Mouse (Mus musculus) hematopoietic stem cell, adult 5-6 weeks (primary cell): ENCODE measurements around the gene Ltf. TPM values are rescaled to one million over a fixed set of nuclear protein-coding genes. Genes with fewer than 3 reads are reported as not detected.
A peak's percentile ranks its signal among the peaks of the same experiment; 100 is the strongest.

ENCODE experiments used
- ATAC-seq, 2 experiments: fragments of 125-278 bp in 1 of 2; replicated peaks in 1 of 2; 2 replicates each; pipeline ENCODE4 v1.8.0; 2016 to 2017; ENCODE audit warnings: inconsistent platforms in 2 of 2, mild to moderate bottlenecking in 2 of 2, moderate number of reproducible peaks in 2 of 2, low read depth in 1 of 2, moderate TSS enrichment in 1 of 2; ENCODE audit not compliant: low FRiP score in 2 of 2, poor library complexity in 2 of 2, severe bottlenecking in 2 of 2, insufficient read depth in 1 of 2, low TSS enrichment in 1 of 2
- total RNA-seq: library from RNA; stranded (forward); fragments of 172-1452, 232-1000 nt; gene quantifications from 2 replicates; pipeline ENCODE4 v1.2.3, GENCODE M21; 2017

The Ltf gene
- total RNA-seq, 1 experiment from 2014 or later: 273 TPM

DNA sequence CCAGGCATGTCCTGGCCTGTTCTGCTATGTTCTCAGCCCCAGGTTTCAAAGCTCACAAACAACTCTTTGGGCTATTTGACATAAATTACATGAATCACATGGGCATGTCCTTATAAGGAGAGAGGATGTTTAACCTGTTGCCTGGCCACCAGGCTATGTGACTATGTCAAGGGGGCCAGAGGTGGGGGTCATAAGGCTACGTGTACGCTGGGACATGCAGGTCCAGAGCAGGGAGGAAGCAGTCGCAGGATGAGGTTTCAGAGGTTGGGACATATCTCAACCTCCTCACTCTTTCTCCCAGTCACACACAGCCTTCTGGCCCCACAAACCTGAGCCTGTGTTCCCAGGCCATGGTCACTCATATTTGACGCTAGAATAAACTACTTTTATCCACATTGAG, 48.0 kb downstream of the Ltf start:
- no peak; a peak in 1 of 4 replicates for ATAC-seq

DNA sequence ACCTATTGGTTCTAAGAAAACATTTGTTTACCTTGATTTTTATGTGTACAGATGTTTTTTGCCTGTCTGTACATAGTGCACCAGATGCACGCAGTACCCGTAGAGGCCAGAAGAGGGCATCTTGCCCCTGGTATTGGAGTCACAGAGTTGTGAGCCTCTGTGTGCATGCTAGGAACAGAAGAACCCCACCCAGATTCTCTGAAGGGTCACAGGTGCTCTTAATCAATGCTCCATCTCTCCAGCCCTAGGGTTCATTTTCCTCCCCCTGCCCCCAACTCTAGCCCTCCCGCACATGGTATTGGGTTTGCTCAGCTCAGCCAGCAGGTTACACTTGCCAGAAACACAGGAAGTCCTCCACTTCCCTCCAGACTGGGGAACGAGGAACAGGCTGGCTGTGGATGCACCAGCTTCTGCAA, 51.5 kb downstream of the Ltf start:
- peak; percentile 74 for ATAC-seq

DNA sequence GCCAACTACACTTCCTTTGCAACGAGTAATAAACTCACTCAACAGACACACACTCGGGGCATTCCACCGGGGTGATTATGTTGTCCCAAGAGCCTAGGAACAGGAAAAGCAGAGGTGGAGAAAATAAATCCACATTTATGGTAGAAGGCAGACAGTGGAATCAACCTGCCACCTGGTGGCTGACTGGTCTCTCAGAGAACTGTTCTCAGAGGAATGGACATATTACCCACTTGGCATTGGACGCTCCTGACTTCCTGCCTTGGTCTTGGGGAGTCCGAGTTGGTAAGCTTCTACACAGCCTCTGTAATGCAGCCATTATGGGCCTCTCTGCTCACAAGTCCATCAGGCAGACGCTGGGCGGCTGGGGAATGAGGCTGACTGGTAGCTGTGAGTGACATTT, 53.1 kb downstream of the Ltf start:
- ATAC-seq: peak; percentile 25 to 49; a peak in 1 of 4 replicates

DNA sequence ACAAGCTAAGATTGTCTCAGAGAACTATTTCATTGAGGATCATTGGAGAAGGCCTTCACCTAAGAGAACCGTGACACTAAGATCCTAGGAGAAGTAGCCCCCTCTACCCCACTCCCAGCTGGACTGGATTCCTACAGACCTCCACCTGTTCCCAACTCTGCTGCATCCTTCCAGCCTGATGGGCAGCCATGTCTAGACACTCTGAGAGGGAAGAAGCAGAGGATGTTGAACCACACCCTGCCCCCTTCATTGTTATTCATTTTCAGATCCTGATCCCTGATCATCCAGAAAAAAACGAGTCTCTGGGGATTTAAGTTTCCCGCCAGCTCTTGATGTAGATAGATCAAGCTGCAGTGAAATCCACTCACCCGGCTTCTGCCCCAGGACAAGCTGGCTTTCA, 53.9 kb downstream of the Ltf start:
- no peak for ATAC-seq

DNA sequence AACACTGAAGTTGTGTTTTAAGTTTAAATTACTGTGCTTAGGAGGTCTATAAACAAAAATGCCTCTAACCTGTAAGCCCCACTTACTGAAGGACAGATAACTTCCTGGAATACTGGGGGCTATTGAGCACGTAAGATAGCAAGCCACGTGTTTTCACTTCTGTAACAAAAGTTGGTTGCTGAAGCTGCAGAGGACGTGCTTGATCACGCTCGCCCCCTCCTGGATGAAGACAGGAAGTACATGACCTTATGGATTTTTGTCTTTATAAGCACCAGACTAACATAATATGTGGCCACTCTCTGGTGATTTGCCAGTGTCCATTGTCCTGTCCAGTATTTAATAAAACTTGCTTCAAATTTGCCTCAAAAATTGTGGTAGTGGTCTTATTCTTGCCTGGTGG, 58.7 kb downstream of the Ltf start:
- no peak for ATAC-seq

DNA sequence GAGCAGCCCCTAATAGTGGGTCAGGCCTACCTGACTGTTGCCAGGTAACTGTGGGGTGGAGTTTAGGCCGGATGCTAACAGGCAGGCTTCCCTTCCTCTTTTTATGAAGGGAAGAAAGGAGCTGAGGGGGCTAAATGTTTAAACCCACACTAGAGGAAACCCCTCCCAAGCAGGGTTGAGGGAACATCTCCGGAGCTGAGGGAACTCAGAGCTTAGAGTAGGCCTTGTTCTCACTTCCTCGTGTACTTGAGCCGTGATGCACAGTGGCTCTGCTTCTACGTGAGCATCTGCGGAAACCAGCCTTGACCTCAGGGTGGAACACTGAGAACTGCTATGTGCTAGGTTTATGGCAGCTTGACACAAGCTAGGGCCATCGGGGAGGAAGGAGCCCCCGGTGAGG, 61.7 kb downstream of the Ltf start:
- ATAC-seq: 0 out of 4 replicates have a peak, but pooled peaks have one; percentile 17 to 46

DNA sequence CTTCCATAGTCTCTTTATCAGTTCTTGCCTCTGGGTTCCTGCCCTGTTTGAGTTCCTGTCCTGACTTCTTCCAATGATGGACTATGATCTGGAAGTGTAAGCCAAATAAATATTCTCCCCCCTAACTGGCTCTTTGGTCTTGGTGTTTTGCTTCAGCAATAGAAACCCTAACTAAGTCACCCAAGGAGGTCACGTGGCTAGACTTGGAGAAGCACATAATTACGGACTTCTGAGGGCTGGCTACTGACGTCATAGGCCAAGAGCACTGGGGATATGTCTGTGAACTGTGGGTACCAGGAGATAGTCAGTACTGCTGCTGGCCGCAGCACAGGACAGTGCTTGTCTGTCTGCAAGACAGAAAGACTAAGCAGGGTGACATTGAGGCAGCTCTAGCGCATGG, 62.7 kb downstream of the Ltf start:
- ATAC-seq: no peak

DNA sequence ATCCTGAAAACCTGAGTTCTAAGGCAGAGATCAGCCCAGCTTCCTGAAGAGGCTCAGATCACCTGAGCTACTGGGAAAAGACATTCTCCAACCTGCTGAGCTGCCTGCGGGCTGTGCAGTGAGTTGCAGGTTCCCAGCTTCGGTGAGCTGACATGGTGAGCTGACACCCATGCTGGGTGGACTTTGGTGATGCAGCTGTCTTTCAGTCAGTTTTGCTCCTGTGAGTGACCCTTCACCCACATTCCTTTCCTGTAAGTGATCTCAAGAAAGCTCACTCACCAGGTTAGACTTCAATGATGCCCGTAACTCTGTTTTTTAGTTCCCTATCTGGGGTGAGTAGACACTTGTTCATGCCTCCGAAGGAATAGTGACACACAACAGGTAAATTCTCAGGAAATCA, 66.3 kb downstream of the Ltf start:
- no peak for ATAC-seq

DNA sequence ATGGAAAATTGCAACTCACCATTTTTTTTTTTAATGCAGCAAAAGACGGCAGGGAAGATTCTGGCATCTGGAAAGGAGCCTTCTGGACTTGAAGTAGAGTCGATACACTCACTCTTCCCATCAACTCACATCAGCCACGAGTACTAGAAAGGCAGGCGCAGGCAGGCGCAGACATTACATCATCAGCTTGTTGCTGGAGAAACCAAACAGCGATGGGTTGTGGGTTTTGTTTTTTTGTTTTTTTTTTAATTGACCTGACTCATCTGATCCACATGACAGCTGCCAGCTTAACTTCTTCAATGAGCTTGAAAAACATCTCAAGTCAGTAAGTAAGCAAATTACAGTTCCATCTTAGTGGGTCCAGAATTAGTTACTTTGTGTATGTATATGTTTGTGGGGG, 67.1 kb downstream of the Ltf start:
- ATAC-seq: no peak

DNA sequence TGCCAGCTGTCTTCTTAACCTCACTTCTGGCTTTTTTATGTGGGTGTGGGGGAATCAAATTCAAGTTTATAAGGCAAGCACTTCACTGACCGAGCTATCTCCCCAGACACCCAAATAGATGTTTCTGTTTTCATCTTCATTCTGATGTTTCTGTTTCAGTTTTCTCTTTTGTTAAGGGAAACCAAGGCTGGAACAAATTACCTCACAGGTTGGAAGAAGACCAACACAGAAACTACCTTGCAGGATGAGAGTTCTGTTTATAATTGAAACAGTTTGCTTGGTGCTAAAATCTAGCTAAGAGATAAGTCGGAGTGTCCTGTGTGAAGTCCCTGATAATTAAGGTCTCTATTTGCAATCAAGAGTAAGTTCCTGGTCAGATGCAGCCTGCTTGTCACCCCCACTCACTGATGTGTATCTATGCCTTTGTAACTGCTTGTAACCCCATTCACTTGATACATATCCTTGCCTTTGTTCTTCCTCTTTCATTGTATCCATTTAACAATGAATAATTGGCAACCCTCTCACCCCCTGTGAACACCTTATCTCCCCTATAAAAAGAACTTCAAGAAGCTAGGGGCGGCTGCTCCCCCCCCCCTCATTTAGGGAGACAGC, 68.0 kb downstream of the Ltf start:
- ATAC-seq: no peak

DNA sequence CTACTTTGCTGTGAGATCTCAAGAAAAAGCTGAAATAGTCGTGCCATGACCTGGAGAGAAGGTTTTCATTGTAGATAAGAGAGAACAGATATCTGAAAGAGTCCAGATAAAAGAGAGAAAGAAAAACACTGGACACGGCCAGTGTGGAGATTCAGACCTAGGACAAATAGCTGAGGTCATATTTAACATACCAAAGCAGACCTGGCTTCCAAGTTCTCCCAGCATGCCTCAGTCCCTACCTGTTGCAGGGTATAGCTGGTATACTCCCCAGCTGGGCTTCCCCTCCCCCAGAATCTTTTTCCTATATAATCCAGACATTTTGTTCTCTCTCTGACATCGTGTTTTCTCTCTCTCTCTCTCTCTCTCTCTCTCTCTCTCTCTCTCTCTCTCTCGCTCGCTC, 68.9 kb downstream of the Ltf start:
- ATAC-seq: no peak

DNA sequence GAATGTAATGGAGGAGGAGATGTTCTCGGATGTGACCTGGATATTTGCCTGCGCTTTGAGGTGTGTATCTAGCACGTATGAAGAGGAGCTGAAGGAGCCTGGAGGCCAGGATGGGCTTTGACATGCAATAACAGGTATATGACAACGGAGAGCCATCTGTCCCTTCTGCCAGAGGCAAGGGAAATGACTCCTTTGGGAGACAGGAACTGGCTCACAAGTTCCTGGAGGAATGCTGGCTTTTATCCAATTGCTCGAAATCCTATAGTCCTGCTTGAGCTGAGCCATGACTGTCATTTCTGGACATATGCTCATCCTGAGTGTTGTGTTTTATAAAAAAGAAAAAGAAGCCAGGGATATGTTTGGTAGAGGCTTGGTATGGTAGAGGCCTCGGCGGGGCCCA, 69.8 kb downstream of the Ltf start:
- no peak for ATAC-seq

Other genes starting within 250 kb of the Ltf start
- gene Prss42, start 221.1 kb upstream of the Ltf start, total RNA-seq: not detected in 2 replicates
- gene Prss44, start 205.3 kb upstream of the Ltf start, total RNA-seq: not detected in 2 replicates
- gene Prss43, start 192.6 kb upstream of the Ltf start, total RNA-seq: not detected in 2 replicates
- gene Prss45, start 184.7 kb upstream of the Ltf start, total RNA-seq: not detected in 2 replicates
- gene Prss46, start 174.8 kb upstream of the Ltf start, total RNA-seq: not detected in 2 replicates
- gene Prss50, start 161.3 kb upstream of the Ltf start, total RNA-seq: not detected in 2 replicates
- 1.5 and 4.9 TPM in 2 replicates for gene Als2cl, start 139.4 kb upstream of the Ltf start, total RNA-seq
- 0.50 TPM in 1 of 2 replicates, not detected in the other for gene Tmie, start 139.2 kb upstream of the Ltf start, total RNA-seq
- not detected in 2 replicates for gene Fam240a, start 102.4 kb upstream of the Ltf start, total RNA-seq
- not detected in 2 replicates for gene Tdgf1, start 73.1 kb upstream of the Ltf start, total RNA-seq
- gene Lrrc2, start 67.7 kb upstream of the Ltf start, total RNA-seq: 0.50 TPM in 1 of 2 replicates, not detected in the other
- gene Rtp3, start 28.7 kb upstream of the Ltf start, total RNA-seq: not detected in 2 replicates
- 24.9 and 25.1 TPM in 2 replicates for gene Ccrl2, start 38.2 kb downstream of the Ltf start, total RNA-seq
- gene Lrrfip2, start 98.3 kb downstream of the Ltf start, total RNA-seq: 65.7 and 103 TPM in 2 replicates